Mouse (Mus musculus) embryo, embryonic 10.5 days (tissue): Measurements from ENCODE around the gene Tuba1c.
"Not testable (repeated sequence)": the region's sequence is repeated elsewhere in the genome, so short reads cannot be mapped to it uniquely, and the experiment has no call there.

Source experiments
- DNase-seq: peaks from one replicate; pipeline ENCODE4 v3.0.0-alpha.2; 2015; ENCODE audit warnings: low spot score

Tuba1c gene

GRCm38 (mm10) chr15:99030585-99031387, 1.1 kb downstream of the Tuba1c start:
- DNase-seq = peak; percentile 49

DNA sequence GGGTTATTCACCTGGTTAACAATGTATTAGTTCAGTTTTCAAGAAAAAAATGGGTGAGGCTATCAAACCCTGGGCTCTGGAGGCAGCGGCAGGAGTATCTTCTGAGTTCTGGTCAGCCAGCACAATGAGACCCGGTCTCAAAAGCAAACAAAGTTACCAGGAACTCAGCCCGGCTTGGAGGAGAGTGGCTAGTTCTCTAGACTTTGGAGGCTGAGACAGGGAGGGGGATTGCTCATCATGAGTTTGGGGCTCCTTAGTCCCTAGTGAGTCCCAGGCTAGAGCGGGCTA, 1.6 kb downstream of the Tuba1c start:
- DNase-seq = peak; percentile 12

DNA sequence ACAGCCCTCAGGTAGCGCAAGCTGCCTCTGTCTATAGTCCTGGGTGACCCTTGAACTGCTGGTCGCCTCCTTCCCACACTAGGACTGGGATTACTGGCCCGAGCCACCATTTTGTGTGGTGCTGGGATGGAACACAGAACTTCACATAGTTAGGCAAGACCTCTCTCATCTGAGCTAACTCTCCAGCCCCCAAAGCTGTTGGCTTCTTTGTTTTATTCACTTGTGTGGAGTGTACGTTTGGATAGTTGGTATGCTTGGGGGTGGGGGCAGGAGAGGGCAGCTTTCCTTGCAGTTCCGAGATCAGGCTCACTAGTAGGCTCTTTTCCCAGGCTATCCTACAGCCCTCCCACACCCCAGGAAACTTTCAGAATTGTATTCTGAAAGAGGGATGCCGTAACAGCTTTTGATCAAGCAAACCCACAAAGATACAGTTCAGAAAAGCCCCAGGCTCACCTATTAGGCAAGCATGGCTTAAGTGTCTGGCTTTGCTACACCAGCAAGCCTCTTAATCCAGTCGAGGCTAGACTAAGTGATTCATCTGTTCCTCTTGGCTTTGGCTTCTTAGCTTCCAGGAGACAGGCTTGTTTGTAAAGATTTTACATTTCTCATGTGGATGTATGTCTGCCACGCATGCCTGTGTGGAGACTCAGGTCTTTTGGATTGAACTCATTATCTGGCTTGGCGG, 2.5 kb downstream of the Tuba1c start:
- no peak for DNase-seq

GRCm38 (mm10) chr15:99032726-99033250, 3.1 kb downstream of the Tuba1c start:
- DNase-seq = no peak

- no peak for DNase-seq
These were observed 4.0 kb downstream of the Tuba1c start for GRCm38 (mm10) chr15:99033498-99034270.

- DNase-seq = no peak
These were observed 5.7 kb downstream of the Tuba1c start for GRCm38 (mm10) chr15:99035431-99035830.

DNA sequence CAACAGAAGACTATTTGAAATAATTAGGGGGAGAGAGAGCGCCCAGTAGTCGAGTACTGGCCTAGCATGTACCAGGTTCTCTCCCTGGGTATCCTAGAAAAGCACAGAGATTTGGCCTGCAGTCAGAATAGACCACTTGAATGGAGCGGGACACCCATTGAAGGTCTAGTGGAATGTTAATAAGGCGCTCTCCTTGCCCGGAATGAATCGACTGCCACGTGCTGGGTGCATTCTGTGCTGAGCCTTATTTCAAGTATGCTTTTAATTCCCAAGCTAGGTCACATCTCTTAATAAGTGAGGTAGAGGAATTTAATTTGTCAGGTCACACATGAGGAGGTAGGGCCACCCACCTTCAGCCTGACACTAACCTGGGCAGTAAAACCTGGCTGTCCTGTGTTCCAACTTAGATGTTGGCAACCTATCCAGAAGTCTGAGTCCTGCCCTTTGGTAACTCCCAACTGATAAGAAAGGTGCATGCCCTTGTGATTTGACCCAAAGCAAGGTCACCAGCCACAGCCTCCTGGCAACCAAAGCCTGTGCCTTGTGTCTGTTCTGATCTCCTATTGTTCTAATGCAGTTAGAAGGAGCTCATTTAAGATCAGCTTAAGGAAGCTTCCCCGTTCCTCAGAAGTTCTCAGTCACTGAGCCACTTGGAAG, 6.7 kb downstream of the Tuba1c start:
- no peak for DNase-seq

DNA sequence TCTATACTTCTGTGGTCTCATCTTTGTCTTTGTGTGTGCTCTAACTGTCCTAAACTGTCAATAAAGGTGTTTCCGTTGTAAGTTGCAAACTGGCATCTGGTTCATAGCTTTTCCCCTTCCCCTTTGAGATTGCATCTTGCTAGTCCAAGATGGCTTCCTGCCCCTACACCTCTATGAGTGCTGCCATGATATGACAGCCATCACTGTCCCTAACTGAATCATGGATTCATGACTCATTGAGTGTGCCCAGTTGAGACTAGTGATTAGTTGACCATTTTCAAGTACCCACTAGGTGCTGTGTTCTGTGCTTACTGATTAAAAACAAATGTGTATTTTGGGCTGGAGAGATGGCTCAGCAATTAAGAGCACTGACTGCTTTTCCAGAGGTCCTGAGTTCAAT, 8.3 kb downstream of the Tuba1c start:
- no peak for DNase-seq

DNA sequence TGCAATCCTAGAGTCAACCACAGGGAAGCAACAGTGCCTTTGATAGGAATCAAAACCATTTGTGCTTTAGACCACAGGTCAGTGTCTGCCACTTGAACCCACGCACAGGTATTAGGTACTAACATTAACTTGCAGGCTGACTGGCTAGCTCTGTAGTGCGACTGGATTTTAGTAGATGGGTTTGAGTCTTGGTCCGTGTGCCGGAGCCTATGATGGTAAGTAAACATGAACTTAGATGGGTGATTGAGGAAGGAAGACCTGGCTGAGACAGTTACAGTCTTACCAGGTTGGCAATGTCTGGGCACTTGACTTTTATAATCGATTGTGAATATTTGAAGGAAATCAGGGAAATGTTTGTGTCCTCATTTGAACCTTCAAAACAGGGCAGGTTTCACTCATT, 9.1 kb downstream of the Tuba1c start:
- DNase-seq = no peak

DNA sequence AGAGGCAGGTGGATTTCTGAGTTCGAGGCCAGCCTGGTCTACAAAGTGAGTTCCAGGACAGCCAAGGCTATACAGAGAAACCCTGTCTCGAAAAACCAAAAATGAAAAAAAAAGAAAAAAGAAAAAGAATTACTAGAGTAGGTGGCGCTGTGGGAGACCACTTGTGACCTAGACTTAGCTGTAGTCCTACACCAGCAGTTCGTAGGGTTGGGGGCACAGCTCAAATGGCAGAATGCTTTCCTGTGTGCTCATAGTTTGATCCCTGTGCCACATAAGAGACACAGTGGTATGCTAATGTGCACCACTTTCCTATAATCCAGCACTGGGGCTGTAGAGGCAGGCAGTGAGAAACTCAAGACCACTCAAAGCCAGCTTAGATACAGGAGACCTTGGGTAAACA, 9.6 kb downstream of the Tuba1c start:
- no peak for DNase-seq

- no peak for DNase-seq
These were observed 10.6 kb downstream of the Tuba1c start for GRCm38 (mm10) chr15:99039996-99040919.

GRCm38 (mm10) chr15:99040920-99041856, 11.5 kb downstream of the Tuba1c start:
- no peak for DNase-seq

DNA sequence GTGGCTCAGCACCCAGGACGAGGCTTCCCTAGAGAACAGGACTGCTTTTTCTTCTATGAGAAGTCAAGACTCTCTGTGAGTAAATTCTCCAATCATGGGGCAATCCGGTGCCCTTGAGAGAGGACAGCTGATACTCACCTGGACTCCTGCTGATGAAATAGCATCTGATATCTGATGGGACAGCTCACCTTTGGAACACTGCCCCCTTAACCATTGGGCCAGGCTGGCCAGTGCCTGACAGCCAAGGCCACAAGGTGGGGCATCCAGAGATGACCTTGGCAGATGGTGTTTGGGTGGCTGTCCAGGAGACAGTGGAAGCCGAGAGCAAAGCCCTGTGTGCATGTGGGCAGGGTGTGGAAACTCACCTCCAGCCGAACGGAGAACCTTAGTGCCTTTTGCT, 12.6 kb downstream of the Tuba1c start:
- no peak for DNase-seq

GRCm38 (mm10) chr15:99044854-99045253, 15.2 kb downstream of the Tuba1c start:
- DNase-seq = peak; percentile 49

DNA sequence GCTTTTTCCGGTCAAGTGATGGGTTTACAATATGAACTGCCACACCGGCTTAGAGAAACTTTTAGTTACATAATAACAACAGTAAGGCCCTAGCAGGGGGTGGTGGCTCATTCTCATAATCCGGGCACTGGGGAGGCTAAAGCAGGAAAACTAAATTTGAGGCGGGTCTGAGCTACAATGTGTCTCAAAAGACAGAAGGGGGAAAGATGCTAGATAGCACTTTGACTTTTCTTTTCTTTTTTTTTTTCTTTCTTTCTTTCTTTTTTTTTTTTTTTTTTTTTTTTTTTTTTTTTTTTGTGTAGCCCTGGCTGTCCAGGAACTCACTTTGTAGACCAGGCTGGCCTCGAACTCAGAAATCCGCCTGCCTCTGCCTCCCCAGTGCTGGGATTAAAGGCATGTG, 16.0 kb downstream of the Tuba1c start:
- DNase-seq = not testable (repeated sequence)

DNA sequence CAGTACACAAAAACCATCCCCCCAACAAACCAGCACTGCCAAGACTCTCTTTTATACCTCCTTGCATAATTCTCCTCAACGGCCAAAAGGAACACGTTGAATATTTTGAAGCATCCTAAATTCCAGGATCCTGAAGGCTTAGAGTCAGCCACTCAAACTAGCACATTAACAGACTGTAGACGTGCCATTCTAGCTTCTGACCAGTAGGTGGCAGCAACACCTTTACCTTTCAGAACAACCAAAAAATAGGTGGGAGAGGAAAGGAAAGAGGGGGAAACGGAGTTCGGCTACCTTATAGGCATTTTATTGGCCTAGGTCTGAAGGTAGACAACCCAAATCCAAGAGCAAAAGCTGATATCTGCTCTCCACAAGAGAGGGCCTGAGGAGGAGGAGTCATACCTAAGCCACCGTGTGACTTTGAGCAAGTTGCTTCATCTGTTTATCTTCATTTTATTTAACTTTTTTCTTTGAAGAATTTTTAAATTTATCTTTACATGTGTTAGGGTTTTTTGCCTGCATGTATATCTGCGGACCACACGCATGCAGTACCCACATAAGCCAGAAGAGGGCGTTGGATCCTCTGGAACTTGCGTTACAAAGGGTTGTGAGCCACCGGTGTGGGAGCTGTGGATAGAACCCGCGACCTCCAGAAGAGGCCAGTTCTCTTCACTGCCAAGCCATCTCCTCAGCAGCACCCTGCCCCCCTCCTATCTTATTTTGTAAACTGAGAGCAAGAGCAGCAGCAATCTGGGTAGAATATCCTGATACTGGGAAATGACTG, 20.0 kb downstream of the Tuba1c start:
- peak; percentile 89 for DNase-seq

GRCm38 (mm10) chr15:99053373-99053772, 23.7 kb downstream of the Tuba1c start:
- DNase-seq = peak; percentile 46

GRCm38 (mm10) chr15:99055040-99055439, 25.3 kb downstream of the Tuba1c start, which contains the start of gene Prph:
Gene Prph, plus strand, starts transcription at chr15:99055174.
- no peak for DNase-seq

DNA sequence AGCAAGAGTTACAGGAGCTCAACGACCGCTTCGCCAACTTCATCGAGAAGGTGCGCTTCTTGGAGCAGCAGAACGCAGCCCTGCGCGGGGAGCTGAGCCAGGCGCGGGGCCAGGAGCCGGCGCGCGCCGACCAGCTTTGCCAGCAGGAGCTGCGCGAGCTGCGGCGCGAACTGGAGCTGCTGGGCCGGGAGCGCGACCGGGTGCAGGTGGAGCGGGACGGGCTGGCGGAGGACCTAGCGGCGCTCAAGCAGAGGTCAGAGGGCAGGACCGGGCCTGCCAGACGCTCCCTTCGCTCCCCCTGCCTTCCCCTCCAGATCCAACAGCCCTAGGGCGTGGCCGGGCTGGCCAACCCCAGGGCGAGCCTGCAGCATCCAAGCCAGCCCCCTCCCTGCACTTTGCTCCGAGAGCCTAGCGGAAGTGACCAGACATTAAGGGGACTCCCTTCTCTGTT, 25.8 kb downstream of the Tuba1c start:
- peak; percentile 61 for DNase-seq
